Mouse (Mus musculus) thymus, adult 2 months (tissue): Measurements from ENCODE around the gene Caln1. TPM values are rescaled to one million over a fixed set of nuclear protein-coding genes. Genes with fewer than 3 reads are reported as not detected.

Experiments
- DNase-seq: peaks from one replicate; pipeline ENCODE4 v3.0.0; 2021
- H3K27ac ChIP-seq: fragments of 200-500 bp; 2 replicates; pipeline ENCODE4 v1.5.1; 2012; ENCODE audit warnings: low read length, control low read depth; ENCODE audit not compliant: control insufficient read depth, insufficient read depth
- H3K27me3 ChIP-seq: fragments of 200-500 bp; 2 replicates; pipeline ENCODE4 v1.6.1; 2012; ENCODE audit warnings: mild to moderate bottlenecking, low read length, moderate library complexity, mixed read lengths; ENCODE audit not compliant: control insufficient read depth, insufficient read depth
- H3K36me3 ChIP-seq: fragments of 200-500 bp; 2 replicates; pipeline ENCODE4 v1.6.1; 2012; ENCODE audit warnings: mild to moderate bottlenecking, low read length, moderate library complexity; ENCODE audit not compliant: control insufficient read depth, insufficient read depth
- H3K4me1 ChIP-seq: fragments of 200-500 bp; replicated peaks from 2 replicates; pipeline ENCODE4 v1.6.1; 2012; ENCODE audit warnings: low read length; ENCODE audit not compliant: control insufficient read depth, insufficient read depth
- H3K4me3 ChIP-seq: fragments of 200-500 bp; 2 replicates; pipeline ENCODE4 v1.5.1; 2012; ENCODE audit warnings: mild to moderate bottlenecking, low read length, control low read depth, moderate library complexity; ENCODE audit not compliant: control insufficient read depth, insufficient read depth
- CTCF ChIP-seq: fragments of 200-500 bp; IDR thresholded peaks from 2 replicates; pipeline ENCODE4 v1.5.1; 2012; ENCODE audit warnings: mild to moderate bottlenecking, control low read depth, low read length, moderate library complexity, borderline replicate concordance; ENCODE audit not compliant: control insufficient read depth, poor library complexity, insufficient read depth; ENCODE audit errors: extremely low read depth
- POLR2A ChIP-seq: fragments of 200-500 bp; IDR thresholded peaks from 2 replicates; pipeline ENCODE4 v1.6.1; 2012; ENCODE audit warnings: mild to moderate bottlenecking, low read length, control low read depth, moderate library complexity; ENCODE audit not compliant: control insufficient read depth, poor library complexity, insufficient read depth; ENCODE audit errors: extremely low read depth
- WGBS: fragments of 180-500 bp; shearing (Covaris S2); methylation state at CpG from one replicate; pipeline ENCODE4 v1.1.7; 2018; 5-methylcytosine and 5-hydroxymethylcytosine counted together
- polyA plus RNA-seq: library from polyadenylated mRNA; depleted of rRNA; stranded (reverse); fragments of >200 nt; gene quantifications from 2 replicates; pipeline ENCODE4 v1.2.3, GENCODE M21; 2012

Caln1 gene
- polyA plus RNA-seq, 1 experiment, result 0.01 TPM

GRCm38 (mm10) chr5:130658141-130658540 lies 288.9 kb downstream of the Caln1 start:
- H3K4me1 ChIP-seq, result no peaks in the 10 kb centered on the region
- H3K4me3 ChIP-seq, result no peak overlapping the region
- H3K36me3 ChIP-seq, result no peaks in the 10 kb centered on the region
- DNase-seq, result no peak
- TF ChIP-seq CTCF (no peak), POLR2A (no peak)
- H3K27ac ChIP-seq, result no peak overlapping the region
- 86% methylated on average over 3 of the region's 3 CpGs for WGBS
- no peaks in the 10 kb centered on the region for H3K27me3 ChIP-seq

GRCm38 (mm10) chr5:130666091-130666490 lies 296.8 kb downstream of the Caln1 start:
- Histone ChIP-seq H3K36me3 (no peaks in the 10 kb centered on the region), H3K4me1 (no peaks in the 10 kb centered on the region), H3K27ac (no peak overlapping the region), H3K27me3 (no peaks in the 10 kb centered on the region), H3K4me3 (no peak overlapping the region)
- TF ChIP-seq POLR2A, result no peak
- TF ChIP-seq CTCF, result no peak
- no peak for DNase-seq
- 90% methylated on average over 1 of the region's 1 CpGs for WGBS

- H3K27ac ChIP-seq, result no peak overlapping the region
- TF ChIP-seq POLR2A (no peak), CTCF (no peak)
- H3K4me1 ChIP-seq, result no peaks in the 10 kb centered on the region
- 74% methylated on average over 3 of the region's 3 CpGs for WGBS
- H3K27me3 ChIP-seq, result no peaks in the 10 kb centered on the region
- H3K36me3 ChIP-seq, result no peaks in the 10 kb centered on the region
- no peak overlapping the region for H3K4me3 ChIP-seq
- no peak for DNase-seq
These were observed 303.3 kb downstream of the Caln1 start for GRCm38 (mm10) chr5:130672588-130672987.

GRCm38 (mm10) chr5:130673092-130673491 lies 303.8 kb downstream of the Caln1 start:
- Histone ChIP-seq H3K36me3 (no peaks in the 10 kb centered on the region), H3K4me3 (no peak overlapping the region), H3K27me3 (no peaks in the 10 kb centered on the region), H3K4me1 (no peaks in the 10 kb centered on the region), H3K27ac (no peak overlapping the region)
- TF ChIP-seq POLR2A (no peak), CTCF (no peak)
- no peak for DNase-seq
- WGBS, result 70% methylated on average over 3 of the region's 3 CpGs

- DNase-seq, result no peak
- H3K4me1 ChIP-seq, result no peaks in the 10 kb centered on the region
- no peaks in the 10 kb centered on the region for H3K27me3 ChIP-seq
- TF ChIP-seq CTCF (no peak), POLR2A (no peak)
- WGBS, result 93% methylated on average over 2 of the region's 2 CpGs
- H3K36me3 ChIP-seq, result no peaks in the 10 kb centered on the region
- no peak overlapping the region for H3K4me3 ChIP-seq
- no peak overlapping the region for H3K27ac ChIP-seq
These were observed 308.6 kb downstream of the Caln1 start for GRCm38 (mm10) chr5:130677895-130678294.

GRCm38 (mm10) chr5:130685911-130686658 lies 316.8 kb downstream of the Caln1 start:
- Histone ChIP-seq H3K4me1 (no peaks in the 10 kb centered on the region), H3K36me3 (no peaks in the 10 kb centered on the region), H3K4me3 (no peak overlapping the region), H3K27me3 (no peaks in the 10 kb centered on the region), H3K27ac (no peak overlapping the region)
- TF ChIP-seq POLR2A (no peak), CTCF (no peak)
- DNase-seq, result no peak
- 83% methylated on average over 5 of the region's 5 CpGs for WGBS
